Mouse (Mus musculus) neural tube, embryonic 12.5 days (tissue): ENCODE measurements around the gene Slc35c2. TPM values are rescaled to one million over a fixed set of nuclear protein-coding genes. Genes with fewer than 3 reads are reported as not detected.

Experiments used
- ATAC-seq: fragments of 200-750 bp; cut with Nextera tagmentation; 2 replicates; pipeline ENCODE4 v1.8.0; 2017; ENCODE audit warnings: low read depth, mild to moderate bottlenecking, moderate TSS enrichment, moderate library complexity; ENCODE audit not compliant: low FRiP score
- H3K27ac ChIP-seq: fragments of 300-500 bp; sonication (generic); 2 replicates; pipeline ENCODE4 v1.5.1; 2016
- H3K27me3 ChIP-seq: fragments of 300-500 bp; sonication (generic); replicated peaks from 2 replicates; pipeline ENCODE4 v1.6.1; 2016; ENCODE audit warnings: mild to moderate bottlenecking
- H3K36me3 ChIP-seq: fragments of 300-500 bp; sonication (generic); 2 replicates; pipeline ENCODE4 v1.6.1; 2016; ENCODE audit warnings: mild to moderate bottlenecking
- H3K4me1 ChIP-seq: fragments of 300-500 bp; sonication (generic); 2 replicates; pipeline ENCODE4 v1.6.1; 2016
- H3K4me2 ChIP-seq: fragments of 300-500 bp; sonication (generic); replicated peaks from 2 replicates; pipeline ENCODE4 v1.6.1; 2016; ENCODE audit warnings: mild to moderate bottlenecking
- H3K4me3 ChIP-seq: fragments of 300-500 bp; sonication (generic); 2 replicates; pipeline ENCODE4 v1.5.1; 2016
- H3K9ac ChIP-seq: fragments of 300-500 bp; sonication (generic); 2 replicates; pipeline ENCODE4 v1.6.1; 2016; ENCODE audit warnings: mild to moderate bottlenecking
- H3K9me3 ChIP-seq: fragments of 300-500 bp; sonication (generic); 2 replicates; pipeline ENCODE4 v1.6.1; 2016; ENCODE audit warnings: mild to moderate bottlenecking
- WGBS: fragments of 180-500 bp; shearing (Covaris S2); methylation state at CpG from one replicate; pipeline ENCODE4 v1.1.7; 2016; 5-methylcytosine and 5-hydroxymethylcytosine counted together
- polyA plus RNA-seq: library from polyadenylated mRNA; unstranded; fragments of >200 nt; fragmentation: Nextera tagmentation; extraction: Ambion mirVana; gene quantifications from 2 replicates; pipeline ENCODE4 v1.2.1, GENCODE M21; 2016

Slc35c2 gene
- polyA plus RNA-seq, 1 experiment from 2014 or later, result 52.9 TPM

GRCm38 (mm10) chr2:165250903-165251302 lies 36.8 kb downstream of the Slc35c2 start:
- H3K9me3 ChIP-seq, result no peaks in the 10 kb centered on the region
- no peak overlapping the region for H3K9ac ChIP-seq
- H3K36me3 ChIP-seq, result no peaks in the 10 kb centered on the region
- 55% methylated on average over 1 of the region's 1 CpGs for WGBS
- peaks cover 63% of the 10 kb centered on the region for H3K27me3 ChIP-seq
- H3K4me2 ChIP-seq, result no peak overlapping the region
- no peak overlapping the region for H3K27ac ChIP-seq
- H3K4me1 ChIP-seq, result peaks cover 10% of the 10 kb centered on the region
- no peak overlapping the region for H3K4me3 ChIP-seq
- no peak for ATAC-seq

GRCm38 (mm10) chr2:165248967-165249366 lies 38.7 kb downstream of the Slc35c2 start:
- Histone ChIP-seq H3K4me1 (peaks cover 4% of the 10 kb centered on the region), H3K9me3 (no peaks in the 10 kb centered on the region), H3K27me3 (peaks cover 64% of the 10 kb centered on the region), H3K27ac (no peak overlapping the region), H3K4me3 (no peak overlapping the region), H3K9ac (no peak overlapping the region), H3K4me2 (no peak overlapping the region), H3K36me3 (no peaks in the 10 kb centered on the region)
- no peak for ATAC-seq
- 8% methylated on average over 3 of the region's 3 CpGs for WGBS

- Histone ChIP-seq H3K9me3 (no peaks in the 10 kb centered on the region), H3K27me3 (peaks cover 65% of the 10 kb centered on the region), H3K36me3 (no peaks in the 10 kb centered on the region), H3K27ac (no peak overlapping the region), H3K4me3 (no peak overlapping the region), H3K4me1 (peaks cover 15% of the 10 kb centered on the region), H3K9ac (no peak overlapping the region), H3K4me2 (no peak overlapping the region)
- 10% methylated on average over 11 of the region's 11 CpGs for WGBS
- no peak for ATAC-seq
Measured at GRCm38 (mm10) chr2:165246349-165246748, 41.3 kb downstream of the Slc35c2 start.

- ATAC-seq, result peak; percentile 55
- Histone ChIP-seq H3K36me3 (no peaks in the 10 kb centered on the region), H3K4me2 (peak overlapping the region; percentile 41), H3K9ac (no peak overlapping the region), H3K27ac (no peak overlapping the region), H3K4me1 (peaks cover 18% of the 10 kb centered on the region), H3K9me3 (no peaks in the 10 kb centered on the region), H3K27me3 (peaks cover 94% of the 10 kb centered on the region), H3K4me3 (no peak overlapping the region)
- WGBS, result 3% methylated on average over 11 of the region's 11 CpGs
Measured at GRCm38 (mm10) chr2:165243122-165243720, 44.4 kb downstream of the Slc35c2 start.

DNA sequence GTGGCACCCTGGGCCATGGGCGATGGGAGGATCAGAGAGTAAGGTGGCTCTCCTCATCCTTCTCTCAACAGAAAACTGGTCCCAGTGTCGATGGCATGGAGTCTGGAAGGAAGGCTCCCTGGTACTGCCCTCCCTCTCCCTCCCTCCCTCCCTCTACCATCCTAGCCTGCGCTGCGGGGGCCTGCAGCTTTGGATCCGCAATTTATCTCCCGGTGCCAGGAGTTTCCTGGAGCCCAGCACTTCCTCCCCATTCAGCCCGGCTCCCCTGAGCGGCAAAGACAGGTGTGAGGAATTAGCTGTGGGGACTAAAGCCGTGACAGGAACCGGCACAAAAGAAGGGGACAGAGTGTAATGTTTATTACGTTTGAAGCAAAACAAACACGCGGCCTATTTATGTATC lies 45.1 kb downstream of the Slc35c2 start:
- 2% methylated on average over 13 of the region's 13 CpGs for WGBS

GRCm38 (mm10) chr2:165241786-165242185 lies 45.9 kb downstream of the Slc35c2 start:
- H3K27me3 ChIP-seq, result peaks cover 95% of the 10 kb centered on the region
- H3K9ac ChIP-seq, result no peak overlapping the region
- H3K36me3 ChIP-seq, result no peaks in the 10 kb centered on the region
- no peaks in the 10 kb centered on the region for H3K9me3 ChIP-seq
- H3K27ac ChIP-seq, result no peak overlapping the region
- ATAC-seq, result no peak
- peaks cover 18% of the 10 kb centered on the region for H3K4me1 ChIP-seq
- H3K4me2 ChIP-seq, result no peak overlapping the region
- H3K4me3 ChIP-seq, result no peak overlapping the region
- 66% methylated on average over 7 of the region's 7 CpGs for WGBS

More for the DNA sequence above, 45.1 kb downstream of the Slc35c2 start:
- no peak overlapping the region for H3K27ac ChIP-seq
- no peak overlapping the region for H3K9ac ChIP-seq
- H3K4me1 ChIP-seq, result peaks cover 18% of the 10 kb centered on the region
- H3K4me2 ChIP-seq, result peak overlapping the region; percentile 41
- no peaks in the 10 kb centered on the region for H3K9me3 ChIP-seq
- H3K4me3 ChIP-seq, result no peak overlapping the region
- no peak for ATAC-seq
- H3K36me3 ChIP-seq, result no peaks in the 10 kb centered on the region
- peaks cover 97% of the 10 kb centered on the region for H3K27me3 ChIP-seq

DNA sequence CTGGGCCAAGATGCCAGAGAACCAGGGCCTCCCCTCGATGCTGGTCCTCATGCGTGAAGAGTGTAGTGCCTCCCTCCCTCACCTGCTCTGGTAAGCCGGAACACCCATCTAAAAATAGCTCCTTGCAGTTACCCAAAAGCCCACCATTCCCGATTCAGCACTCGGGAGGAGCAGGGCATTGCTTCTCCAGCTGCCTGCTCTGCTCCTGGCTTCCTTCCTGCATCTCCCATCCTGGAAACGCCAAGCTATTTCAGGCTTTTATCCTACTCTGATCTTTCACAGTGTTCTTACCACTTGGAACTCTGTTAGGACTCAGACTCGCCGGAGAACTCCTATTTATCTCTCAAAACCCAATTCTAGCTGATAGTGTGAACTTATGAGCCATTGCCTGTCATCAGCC lies 47.3 kb downstream of the Slc35c2 start:
- H3K36me3 ChIP-seq, result no peaks in the 10 kb centered on the region
- no peak overlapping the region for H3K4me2 ChIP-seq
- H3K4me1 ChIP-seq, result peaks cover 19% of the 10 kb centered on the region
- no peaks in the 10 kb centered on the region for H3K9me3 ChIP-seq
- 37% methylated on average over 8 of the region's 8 CpGs for WGBS
- peaks cover 96% of the 10 kb centered on the region for H3K27me3 ChIP-seq
- H3K9ac ChIP-seq, result no peak overlapping the region
- ATAC-seq, result no peak
- H3K4me3 ChIP-seq, result no peak overlapping the region
- no peak overlapping the region for H3K27ac ChIP-seq

DNA sequence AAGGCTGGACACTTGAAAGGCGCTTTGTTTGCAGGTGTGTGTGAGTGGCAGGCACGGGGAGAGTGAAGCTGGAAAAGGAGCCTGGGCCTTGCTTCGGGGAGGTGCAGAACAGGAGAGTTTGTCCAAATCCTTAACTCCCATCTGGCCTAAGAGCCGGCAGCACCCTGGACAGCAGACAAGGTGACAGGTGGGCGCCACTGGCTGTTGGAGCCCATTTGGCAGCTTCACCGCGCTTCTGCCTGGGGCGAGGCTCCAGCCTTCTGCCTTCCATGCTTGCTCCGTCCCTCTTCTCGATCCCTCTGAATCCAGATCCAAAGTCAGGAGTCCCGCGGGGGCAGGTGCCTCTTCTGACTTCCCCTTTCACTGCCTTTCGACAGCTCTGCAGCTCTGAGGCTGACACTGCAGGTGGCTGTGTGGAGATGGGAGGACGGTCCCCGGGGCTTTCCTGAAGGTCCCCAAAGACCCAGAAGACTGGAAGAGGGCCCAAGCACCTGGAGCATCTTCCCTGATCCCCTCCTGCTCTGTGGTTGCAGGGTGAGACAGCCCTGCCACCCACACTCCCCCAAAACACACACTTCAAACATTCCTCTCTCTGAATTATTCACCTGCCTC lies 48.0 kb downstream of the Slc35c2 start:
- Histone ChIP-seq H3K4me1 (peaks cover 27% of the 10 kb centered on the region), H3K4me3 (no peak overlapping the region), H3K27ac (no peak overlapping the region), H3K4me2 (no peak overlapping the region), H3K9me3 (no peaks in the 10 kb centered on the region), H3K9ac (no peak overlapping the region), H3K27me3 (peaks cover 97% of the 10 kb centered on the region), H3K36me3 (no peaks in the 10 kb centered on the region)
- WGBS, result 17% methylated on average over 15 of the region's 15 CpGs
- no peak for ATAC-seq

DNA sequence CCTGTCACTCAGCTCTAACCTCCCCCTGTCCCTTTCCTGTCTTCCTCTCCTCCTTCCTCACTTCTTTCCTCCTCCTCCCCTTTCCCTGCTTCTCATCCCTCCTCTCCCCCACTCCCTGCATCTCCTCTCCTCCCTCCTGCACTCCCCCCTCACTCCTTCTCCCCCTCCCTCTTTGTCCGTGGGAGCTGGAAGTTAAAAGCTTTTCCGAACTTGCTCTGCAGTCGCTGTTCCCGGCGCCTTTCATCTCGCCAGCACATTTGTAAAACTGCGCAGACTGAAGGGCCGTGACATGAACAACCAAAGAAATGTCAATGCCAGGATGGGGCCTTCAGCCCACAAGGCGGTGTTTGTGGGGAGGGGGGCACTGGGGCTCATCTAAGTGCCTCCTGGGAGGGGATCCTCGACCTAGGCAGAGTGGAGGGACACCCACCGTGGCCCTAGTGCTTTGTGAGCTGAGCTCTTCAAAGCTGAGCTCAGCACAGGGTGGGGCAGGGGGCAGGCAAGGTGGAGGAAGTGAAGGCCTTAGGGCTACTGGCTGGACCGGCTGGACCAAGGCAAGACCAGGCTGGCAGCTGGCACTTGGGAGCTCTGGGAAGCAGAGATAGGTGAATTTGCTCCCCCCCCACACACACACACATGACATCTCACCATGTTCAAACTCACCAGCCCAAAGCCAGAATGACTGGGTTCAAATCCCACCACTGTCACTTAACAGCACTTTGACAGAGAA lies 49.1 kb downstream of the Slc35c2 start:
- 3% methylated on average over 12 of the region's 12 CpGs for WGBS
- Histone ChIP-seq H3K9ac (no peak overlapping the region), H3K4me3 (no peak overlapping the region), H3K4me1 (peaks cover 36% of the 10 kb centered on the region), H3K36me3 (no peaks in the 10 kb centered on the region), H3K9me3 (no peaks in the 10 kb centered on the region), H3K27ac (no peak overlapping the region), H3K4me2 (no peak overlapping the region), H3K27me3 (peaks cover 97% of the 10 kb centered on the region)
- no peak for ATAC-seq

- Histone ChIP-seq H3K27ac (peak within 1 kb of the TSS; percentile 70; the same call in 1 of the 2 replicates), H3K27me3 (peaks cover 97% of the 10 kb centered on the region), H3K4me1 (peaks cover 34% of the 10 kb centered on the region), H3K9ac (peak within 1 kb of the TSS; percentile 75), H3K4me3 (peak within 1 kb of the TSS; percentile 63), H3K4me2 (peak within 1 kb of the TSS; percentile 98), H3K36me3 (no peaks in the 10 kb centered on the region), H3K9me3 (no peaks in the 10 kb centered on the region)
- under 1% methylated on average over 50 of the region's 60 CpGs for WGBS
- peak; percentile 79 for ATAC-seq
Measured at GRCm38 (mm10) chr2:165234613-165235291, 52.9 kb downstream of the Slc35c2 start, which contains the start of gene Cdh22. TSS of gene Cdh22 (minus strand) at chr2:165234853.

DNA sequence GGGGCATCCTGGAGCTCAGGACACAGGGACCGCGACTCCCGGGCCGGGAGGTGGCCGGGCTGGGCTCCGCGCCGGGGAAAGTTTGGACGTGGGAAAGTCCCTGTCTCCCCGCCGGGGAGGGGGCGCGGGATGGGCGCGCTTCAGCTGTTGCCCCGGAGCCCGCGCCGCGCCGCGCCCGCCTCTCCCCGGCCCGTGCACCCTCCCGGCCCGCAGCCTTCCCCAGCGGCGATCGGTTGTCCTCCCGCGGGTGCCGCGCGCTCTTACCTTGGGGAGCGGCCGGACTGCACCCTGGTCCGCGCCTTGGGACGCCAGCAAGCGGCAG lies 53.4 kb downstream of the Slc35c2 start:
- H3K9me3 ChIP-seq, result no peaks in the 10 kb centered on the region
- H3K4me2 ChIP-seq, result peak overlapping the region; percentile 98
- peak; percentile 17 for ATAC-seq
- H3K36me3 ChIP-seq, result no peaks in the 10 kb centered on the region
- H3K27ac ChIP-seq, result peak overlapping the region; percentile 70; the same call in 1 of the 2 replicates
- WGBS, result 0% methylated on average over 35 of the region's 41 CpGs
- peak overlapping the region; percentile 75 for H3K9ac ChIP-seq
- H3K4me3 ChIP-seq, result peak overlapping the region; percentile 63
- peaks cover 35% of the 10 kb centered on the region for H3K4me1 ChIP-seq
- peaks cover 97% of the 10 kb centered on the region for H3K27me3 ChIP-seq
